Mouse (Mus musculus) colon, adult 2 months (tissue): ENCODE results near the gene Polg2. TPM values are rescaled to one million over a fixed set of nuclear protein-coding genes. Genes with fewer than 3 reads are reported as not detected.

ENCODE experiments used
- polyA plus RNA-seq: library from polyadenylated mRNA; depleted of rRNA; stranded (reverse); fragments of >200 nt; gene quantifications from 2 replicates; pipeline ENCODE4 v1.2.3, GENCODE M21; 2012; rRNA removed

Polg2 gene
- 12.9 and 13.4 TPM in 2 replicates for polyA plus RNA-seq

DNA sequence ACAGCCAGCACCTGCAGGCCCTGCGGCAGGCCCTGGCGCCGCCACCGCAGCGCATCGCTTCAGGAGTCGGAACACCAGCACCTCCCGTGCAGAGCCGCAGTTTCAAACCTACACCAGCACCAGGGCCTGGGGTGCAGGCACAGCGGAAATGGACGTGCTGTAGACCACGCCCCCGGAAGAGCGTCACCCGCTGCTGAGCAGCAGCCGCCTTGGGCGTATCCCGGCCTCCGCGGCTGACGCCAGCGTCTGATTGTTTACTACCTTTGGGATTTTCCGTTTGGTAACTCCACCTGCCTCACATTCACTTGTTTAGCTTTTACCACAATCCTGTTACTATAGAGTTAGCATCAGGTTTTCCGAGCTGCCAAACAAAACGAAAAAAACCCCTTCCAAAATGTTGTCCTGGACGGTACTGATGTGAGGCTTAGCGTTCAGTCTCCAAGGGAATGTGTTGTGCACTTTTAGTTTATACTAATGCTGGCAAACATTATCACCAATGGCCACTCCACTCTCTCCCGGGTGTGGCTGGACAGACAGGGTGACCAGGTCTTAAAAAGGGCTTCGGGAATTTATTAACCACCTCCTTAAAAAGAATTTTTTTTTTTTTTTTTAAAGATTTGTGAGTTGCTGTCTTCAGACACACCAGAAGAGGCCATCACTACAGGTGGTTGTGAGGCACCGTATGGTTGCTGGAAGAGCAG is at the start of gene Polg2:
Gene Polg2, minus strand, starts transcription at position 150 of the 701 bp plus-strand sequence.

DNA sequence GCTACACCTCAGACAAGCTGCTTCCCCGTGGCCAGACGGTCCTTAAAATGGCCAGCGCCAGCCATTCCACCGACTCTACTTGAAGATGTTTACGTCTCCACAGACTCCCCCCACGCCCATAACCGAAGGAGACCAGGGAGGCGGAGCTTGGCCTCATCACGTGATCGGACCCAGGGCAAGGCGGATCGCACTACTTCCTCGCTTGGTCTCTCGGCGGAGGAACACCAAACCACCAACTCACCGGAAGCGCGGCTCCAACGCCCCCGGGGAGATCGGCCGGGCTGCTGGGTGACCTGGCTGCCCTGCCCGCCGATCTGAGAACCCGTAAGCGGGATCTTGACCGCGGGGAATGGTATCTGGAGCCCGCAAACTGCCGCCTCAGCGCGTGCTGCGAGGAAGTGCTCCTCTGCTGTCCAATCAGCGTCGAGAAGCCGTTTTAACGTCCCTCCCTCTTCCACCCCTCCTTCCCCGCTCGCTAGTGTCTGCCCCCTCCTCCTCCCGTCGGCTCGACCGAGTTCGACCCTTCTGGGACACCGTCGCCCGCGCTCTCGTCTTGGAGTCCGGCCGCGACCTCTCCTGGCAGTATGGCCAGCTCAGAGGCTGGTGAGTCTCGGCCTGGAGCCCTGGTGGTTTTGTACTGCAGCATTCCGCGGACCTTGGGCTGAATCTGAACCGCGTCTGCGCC is 9.6 kb upstream of the Polg2 start, which contains the start of the genes Ddx5 and Cep95:
Gene Ddx5, minus strand, starts transcription at position 411 of the 685 bp plus-strand sequence.
Gene Cep95, plus strand, starts transcription at position 478 of the 685 bp plus-strand sequence.

DNA sequence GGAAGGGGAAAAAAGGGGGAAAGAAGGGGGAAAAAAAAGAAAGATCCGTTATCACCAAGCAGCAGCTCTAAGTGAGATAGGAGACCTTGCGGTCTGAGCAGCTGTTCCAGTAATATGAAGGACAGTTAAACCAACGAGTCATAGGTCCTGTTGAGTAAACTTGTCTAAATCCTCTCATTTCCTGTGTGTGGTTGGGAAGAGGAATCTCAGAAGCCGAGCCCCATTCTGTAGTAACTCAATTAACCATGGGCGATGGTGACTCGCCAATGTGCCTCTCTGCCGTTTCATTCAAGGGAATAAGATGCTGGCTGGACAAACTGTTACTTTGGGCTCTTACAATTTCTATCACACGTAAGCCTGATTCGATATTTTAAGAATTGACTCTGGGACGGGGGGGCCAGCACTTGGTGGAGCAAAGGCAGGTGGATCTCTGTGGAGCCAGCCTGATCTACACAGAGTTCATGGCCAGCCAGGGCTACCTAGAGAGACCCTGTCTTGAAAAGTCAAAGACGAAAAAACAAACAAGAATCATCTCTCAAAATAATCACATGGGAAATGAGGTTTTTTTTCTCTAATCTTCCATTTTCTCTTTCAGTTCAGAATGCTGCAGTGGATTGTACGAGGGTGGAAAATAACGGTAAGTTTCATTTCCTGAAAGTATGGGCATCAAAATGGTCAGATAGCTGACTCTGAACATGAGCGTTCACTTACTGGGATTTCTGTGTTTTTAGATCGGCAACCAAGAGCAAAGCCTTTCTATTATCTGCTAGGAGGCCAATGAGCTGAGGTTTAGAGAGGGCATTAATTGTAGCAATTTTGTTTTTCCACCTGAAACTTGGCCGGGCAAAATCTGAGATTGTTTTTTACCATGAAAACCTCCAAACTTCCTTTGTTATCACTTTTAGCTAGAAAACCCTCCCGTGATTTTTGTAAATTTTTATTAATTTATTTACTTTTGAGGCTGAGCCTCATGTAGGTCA is 28.0 kb downstream of the Polg2 start, which contains the start of gene Milr1:
Gene Milr1, plus strand, starts transcription at position 188 of the 980 bp plus-strand sequence.

DNA sequence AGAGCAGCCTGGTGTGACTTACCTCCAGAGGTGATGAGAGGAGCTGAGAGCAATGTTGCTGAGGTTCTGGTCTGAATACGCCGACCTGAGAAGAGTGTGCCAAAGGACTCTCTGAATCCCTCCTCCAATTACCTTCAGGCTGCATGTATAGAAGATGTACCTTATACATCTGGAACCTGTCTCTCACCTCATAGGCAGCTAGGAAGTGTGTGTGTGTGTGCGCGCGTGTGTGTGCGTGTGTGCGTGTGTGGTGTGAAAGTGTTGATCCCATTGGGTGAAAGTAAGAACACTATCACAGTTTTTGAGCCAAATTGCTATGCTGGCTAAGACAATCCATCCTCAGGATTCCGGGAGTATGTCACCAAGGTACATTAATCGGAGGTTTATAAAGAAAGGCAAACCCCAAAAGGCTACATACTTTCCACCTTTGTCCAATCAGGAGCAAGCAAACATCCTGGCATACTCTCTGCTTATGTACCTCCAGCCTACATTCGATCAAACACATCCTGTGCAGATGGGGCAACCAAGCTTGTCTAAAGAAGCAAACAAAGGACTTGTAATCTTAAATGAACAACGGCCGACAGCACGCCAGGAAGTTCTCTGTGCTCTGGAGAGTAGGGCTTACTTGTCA is 29.1 kb downstream of the Polg2 start, which contains the start of gene Pecam1:
Gene Pecam1, minus strand, starts transcription at position 508 of the 631 bp plus-strand sequence.

Other genes with a start within 250 kb of the Polg2 start
- gene Tex2, start 166.1 kb downstream of the Polg2 start, polyA plus RNA-seq = 11.1 and 12.7 TPM in 2 replicates
- 14.1 and 16.5 TPM in 2 replicates for gene Pecam1, start 28.9 kb downstream of the Polg2 start, polyA plus RNA-seq
- 0.64 and 0.90 TPM in 2 replicates for gene Milr1, start 28.3 kb downstream of the Polg2 start, polyA plus RNA-seq
- 562 and 586 TPM in 2 replicates for gene Ddx5, start 9.6 kb upstream of the Polg2 start, polyA plus RNA-seq
- gene Cep95, start 9.7 kb upstream of the Polg2 start, polyA plus RNA-seq = 1.4 and 1.6 TPM in 2 replicates
- 6.2 and 6.5 TPM in 2 replicates for gene Smurf2, start 141.2 kb upstream of the Polg2 start, polyA plus RNA-seq
- 35.9 and 36.3 TPM in 2 replicates for gene Kpna2, start 220.0 kb upstream of the Polg2 start, polyA plus RNA-seq
- 3.0 and 3.6 TPM in 2 replicates for gene 1810010H24Rik, start 246.1 kb upstream of the Polg2 start, polyA plus RNA-seq